Mouse (Mus musculus) CH12.LX (cell line): ENCODE data around the gene Sult6b2. TPM values are rescaled to one million over a fixed set of nuclear protein-coding genes. Genes with fewer than 3 reads are reported as not detected.

Experiments used
- DNase-seq: peaks from one replicate; pipeline ENCODE4 v3.0.0-alpha.2; 2013; ENCODE audit errors: extremely low read depth
- H3K27ac ChIP-seq: 2 replicates; pipeline ENCODE4 v1.5.1; 2012; ENCODE audit warnings: low read depth, mild to moderate bottlenecking, control low read depth, moderate library complexity; ENCODE audit not compliant: insufficient read depth
- H3K27me3 ChIP-seq: replicated peaks from 2 replicates; pipeline ENCODE3; 2012; ENCODE audit warnings: inconsistent platforms
- H3K36me3 ChIP-seq, 2 experiments: replicated peaks in 1 of 2; 2 replicates each; pipeline versions ENCODE3 to v1.6.1; 2012; ENCODE audit warnings: inconsistent platforms in 1 of 2, low read length in 1 of 2, mild to moderate bottlenecking in 1 of 2, mixed read lengths in 1 of 2, moderate library complexity in 1 of 2; ENCODE audit not compliant: control insufficient read depth in 1 of 2, insufficient read depth in 1 of 2
- H3K4me1 ChIP-seq, 2 experiments: 2 replicates each; pipeline ENCODE4 v1.6.1; 2012; ENCODE audit warnings: inconsistent platforms in 1 of 2, moderate library complexity in 1 of 2; ENCODE audit not compliant: insufficient read depth in 2 of 2, control insufficient read depth in 1 of 2
- H3K4me2 ChIP-seq: 2 replicates; pipeline ENCODE4 v1.6.1; 2012; ENCODE audit warnings: low read depth, mild to moderate bottlenecking, control low read depth; ENCODE audit not compliant: poor library complexity, insufficient read depth, severe bottlenecking
- H3K4me3 ChIP-seq, 3 experiments: fragments of 150-350 bp in 1 of 3; sonication (generic) in 1 of 3; replicated peaks in 1 of 3; 2 replicates each; pipeline versions ENCODE3 to v1.5.1; 2011 to 2012; ENCODE audit warnings: low read depth in 2 of 3, low read length in 2 of 3, mild to moderate bottlenecking in 2 of 3, moderate library complexity in 2 of 3, control low read depth in 1 of 3, improper control_type of control experiment in 1 of 3, inconsistent platforms in 1 of 3, mixed read lengths in 1 of 3; ENCODE audit not compliant: poor library complexity in 1 of 3
- H3K79me2 ChIP-seq: replicated peaks from 2 replicates; pipeline ENCODE4 v1.6.1; 2012; ENCODE audit warnings: mild to moderate bottlenecking, moderate library complexity; ENCODE audit not compliant: control insufficient read depth, poor library complexity, insufficient read depth, severe bottlenecking; ENCODE audit errors: extremely low read depth
- H3K9ac ChIP-seq: 2 replicates; pipeline ENCODE4 v1.6.1; 2012; ENCODE audit warnings: low read depth, mild to moderate bottlenecking, control low read depth, moderate library complexity; ENCODE audit not compliant: insufficient read depth
- H3K9me3 ChIP-seq: replicated peaks from 2 replicates; pipeline ENCODE3; 2012; ENCODE audit warnings: low read length, inconsistent platforms, mixed read lengths
- BHLHE40 ChIP-seq: IDR thresholded peaks from 2 replicates; pipeline ENCODE4 v1.6.1; 2011; ENCODE audit warnings: mild to moderate bottlenecking, low read depth, low read length, improper control_type of control experiment
- CHD2 ChIP-seq: IDR thresholded peaks from 2 replicates; pipeline ENCODE4 v1.6.1; 2011; ENCODE audit warnings: low read length, improper control_type of control experiment
- E2F4 ChIP-seq: IDR thresholded peaks from 2 replicates; pipeline ENCODE4 v1.6.1; 2011; ENCODE audit warnings: low read depth, low read length, improper control_type of control experiment; ENCODE audit not compliant: insufficient replicate concordance
- ETS1 ChIP-seq: conservative IDR thresholded peaks from 2 replicates; pipeline ENCODE4 v1.6.1; 2012; ENCODE audit warnings: low read depth, mild to moderate bottlenecking, inconsistent platforms, low read length, improper control_type of control experiment, moderate library complexity
- GABPA ChIP-seq: IDR thresholded peaks from 2 replicates; pipeline ENCODE4 v1.6.1; 2012; ENCODE audit warnings: low read depth, low read length, improper control_type of control experiment, inconsistent platforms; ENCODE audit not compliant: insufficient replicate concordance
- HCFC1 ChIP-seq: IDR thresholded peaks from 2 replicates; pipeline ENCODE4 v1.6.1; 2012; ENCODE audit warnings: low read depth, mild to moderate bottlenecking, inconsistent platforms, low read length, improper control_type of control experiment
- IRF4 ChIP-seq: IDR thresholded peaks from 2 replicates; pipeline ENCODE4 v1.6.1; 2014; ENCODE audit warnings: low read depth, mild to moderate bottlenecking, inconsistent platforms, low read length, improper control_type of control experiment
- JUN ChIP-seq: IDR thresholded peaks from 2 replicates; pipeline ENCODE4 v1.6.1; 2011; ENCODE audit warnings: low read depth, mild to moderate bottlenecking, low read length, improper control_type of control experiment, moderate library complexity; ENCODE audit not compliant: insufficient read depth
- KAT2A ChIP-seq: IDR thresholded peaks from 2 replicates; pipeline ENCODE4 v1.6.1; 2012; ENCODE audit warnings: low read length, improper control_type of control experiment, inconsistent platforms; ENCODE audit not compliant: insufficient replicate concordance
- MAFK ChIP-seq: IDR thresholded peaks from 2 replicates; pipeline ENCODE4 v1.6.1; 2011; ENCODE audit warnings: low read length, improper control_type of control experiment; ENCODE audit not compliant: insufficient replicate concordance
- MAX ChIP-seq: IDR thresholded peaks from 2 replicates; pipeline ENCODE4 v1.6.1; 2011; ENCODE audit warnings: low read length, improper control_type of control experiment
- MEF2A ChIP-seq: IDR thresholded peaks from 2 replicates; pipeline ENCODE4 v1.6.1; 2014; ENCODE audit warnings: low read depth, mild to moderate bottlenecking, inconsistent platforms, low read length, improper control_type of control experiment, borderline replicate concordance
- MXI1 ChIP-seq: IDR thresholded peaks from 2 replicates; pipeline ENCODE4 v1.6.1; 2011; ENCODE audit warnings: mild to moderate bottlenecking, low read depth, low read length, improper control_type of control experiment
- NRF1 ChIP-seq: IDR thresholded peaks from 2 replicates; pipeline ENCODE4 v1.6.1; 2014; ENCODE audit warnings: low read depth, mild to moderate bottlenecking, inconsistent platforms, low read length, improper control_type of control experiment, moderate library complexity
- PAX5 ChIP-seq: IDR thresholded peaks from 2 replicates; pipeline ENCODE4 v1.6.1; 2012; ENCODE audit warnings: low read length, inconsistent platforms, mixed read lengths
- POLR2AphosphoS2 ChIP-seq: IDR thresholded peaks from 2 replicates; pipeline ENCODE4 v1.6.1; 2011; ENCODE audit warnings: low read depth, low read length, improper control_type of control experiment
- RAD21 ChIP-seq: IDR thresholded peaks from 2 replicates; pipeline ENCODE4 v1.6.1; 2011; ENCODE audit warnings: low read depth, mild to moderate bottlenecking, low read length, improper control_type of control experiment, moderate library complexity
- SMC3 ChIP-seq: IDR thresholded peaks from 2 replicates; pipeline ENCODE4 v1.6.1; 2011; ENCODE audit warnings: low read depth, low read length, improper control_type of control experiment
- TBP ChIP-seq: conservative IDR thresholded peaks from 2 replicates; pipeline ENCODE4 v1.6.1; 2011; ENCODE audit warnings: low read depth, low read length, improper control_type of control experiment
- USF2 ChIP-seq: conservative IDR thresholded peaks from 2 replicates; pipeline ENCODE4 v1.6.1; 2011; ENCODE audit warnings: low read depth, low read length, improper control_type of control experiment
- ZC3H11A ChIP-seq: IDR thresholded peaks from 2 replicates; pipeline ENCODE4 v1.6.1; 2012; ENCODE audit warnings: low read depth, mild to moderate bottlenecking, inconsistent platforms, low read length, improper control_type of control experiment
- ZMIZ1 ChIP-seq: IDR thresholded peaks from 2 replicates; pipeline ENCODE4 v1.6.1; 2012; ENCODE audit warnings: low read depth, mild to moderate bottlenecking, inconsistent platforms, low read length, improper control_type of control experiment
- ZNF384 ChIP-seq: IDR thresholded peaks from 2 replicates; pipeline ENCODE4 v1.6.1; 2012; ENCODE audit warnings: low read depth, low read length, improper control_type of control experiment, inconsistent platforms
- dilution Hi-C: fragments of 300-500 bp; cut with MboI; formaldehyde crosslinking; loops from 2 replicates; pipeline ENCODE4 v1.14.3; 2020; ENCODE audit warnings: low sequenced_read_pairs; ENCODE audit not compliant: extremely low pct_unique_long_range_greater_than_20kb, extremely low pct_ligation_motif_present
- in situ Hi-C: fragments of 300-500 bp; cut with MboI; formaldehyde crosslinking; loops from 3 replicates; pipeline ENCODE4 v1.14.3; 2019; ENCODE audit warnings: low sequenced_read_pairs, low pct_ligation_motif_present, low pct_unique_long_range_greater_than_20kb, mixed read lengths
- polyA plus RNA-seq: library from polyadenylated mRNA; unstranded; fragments of >175 nt; gene quantifications from 2 replicates; pipeline ENCODE4 v1.2.1, GENCODE M21; 2012; ENCODE audit warnings: low read depth; ENCODE audit not compliant: insufficient read length
- total RNA-seq, 2 experiments: library from RNA; depleted of rRNA; stranded (reverse); fragments of 300-350 nt in 1 of 2; fragments of >200 nt in 1 of 2; gene quantifications; 2 replicates each; pipeline ENCODE4 v1.2.3; 2012 to 2014

The Sult6b2 gene
- total and polyA plus RNA-seq, 3 experiments: 0.25 to 1.1 (median 0.54) TPM

DNA sequence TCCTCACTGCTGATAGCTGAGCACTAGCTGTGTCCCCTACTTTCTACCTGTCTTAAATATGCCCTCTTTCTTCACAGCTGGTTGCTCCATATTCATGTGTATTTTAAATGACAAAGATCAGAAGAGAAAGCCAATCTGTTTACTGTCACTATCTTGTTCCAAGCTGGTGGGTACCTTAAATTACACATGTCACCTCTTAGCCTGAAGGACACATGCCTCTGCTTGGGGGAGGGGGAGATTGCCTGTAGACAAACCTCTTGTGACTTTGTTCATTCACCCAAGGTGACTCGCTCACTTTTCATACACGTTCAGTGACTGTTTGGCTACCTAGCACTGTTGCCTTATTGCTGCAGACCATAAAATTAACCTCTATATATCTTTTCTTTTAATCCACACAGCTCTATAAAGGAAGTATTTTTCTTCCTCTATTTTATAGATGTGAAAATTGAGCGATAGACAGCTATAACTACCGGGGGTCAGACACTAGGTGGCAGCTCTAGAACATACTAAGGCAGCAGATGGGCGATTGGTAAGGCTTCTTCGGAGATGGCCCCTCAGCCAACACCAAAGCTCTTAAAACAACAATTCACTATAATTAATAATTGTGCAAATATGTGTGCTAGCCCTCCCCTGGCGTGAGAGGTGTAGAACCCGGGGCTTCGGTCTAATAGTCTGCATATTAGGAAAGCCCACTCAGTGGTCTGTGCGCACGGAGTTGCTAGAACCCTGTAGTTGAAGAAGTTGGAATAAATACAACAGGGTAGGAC is 25.1 kb downstream of the Sult6b2 start (continued):
- no peak for TF ChIP-seq IRF4
- TF ChIP-seq ZNF384: no peak
- peak; percentile 23; the same call in 1 of the 2 replicates for TF ChIP-seq ZC3H11A
- no peak for TF ChIP-seq CHD2
- TF ChIP-seq RAD21: peak; percentile 84
- TF ChIP-seq NRF1: no peak
- TF ChIP-seq MAX: no peak
- TF ChIP-seq PAX5: no peak
- no peak for TF ChIP-seq MEF2A
- no peak for TF ChIP-seq ETS1
- TF ChIP-seq GABPA: no peak
- no peak for TF ChIP-seq POLR2AphosphoS2

- H3K4me1 ChIP-seq: peaks cover 3 to 12% of the 10 kb centered on the region in 2 experiments; a peak in 2 of 4 replicates
- no peak for TF ChIP-seq BHLHE40
- no peak for TF ChIP-seq KAT2A
- no peak for TF ChIP-seq MEF2A
- no peak for TF ChIP-seq HCFC1
- no peak for TF ChIP-seq ZMIZ1
- TF ChIP-seq JUN: no peak
- TF ChIP-seq USF2: no peak
- no peak for TF ChIP-seq E2F4
- no peak for TF ChIP-seq ZC3H11A
- no peak for TF ChIP-seq SMC3
- TF ChIP-seq MAFK: no peak
- no peak for TF ChIP-seq PAX5
- TF ChIP-seq MXI1: no peak
- no peak for TF ChIP-seq CHD2
- TF ChIP-seq TBP: no peak
- no peak for TF ChIP-seq MAX
- no peak for TF ChIP-seq ETS1
- H3K4me2 ChIP-seq: no peak overlapping the region
- DNase-seq: no peak
- in situ Hi-C loops: no loop called here
- H3K9me3 ChIP-seq: no peaks in the 10 kb centered on the region
- H3K9ac ChIP-seq: no peak overlapping the region
- dilution Hi-C loops: no loop called here
- no peaks in the 10 kb centered on the region for H3K79me2 ChIP-seq
- H3K27me3 ChIP-seq: no peaks in the 10 kb centered on the region
- no peak overlapping the region for H3K4me3 ChIP-seq
- H3K27ac ChIP-seq: no peak overlapping the region
- H3K36me3 ChIP-seq: peaks cover 30 to 52% of the 10 kb centered on the region in 2 experiments
Observed at GRCm38 (mm10) chr6:142776935-142777334, 27.4 kb downstream of the Sult6b2 start.
